Mouse (Mus musculus) hindbrain, embryonic 16.5 days (tissue): Measurements from ENCODE around the gene Cog1. TPM values are rescaled to one million over a fixed set of nuclear protein-coding genes. Genes with fewer than 3 reads are reported as not detected.

Source experiments
- ATAC-seq: fragments of 200-750 bp; cut with Nextera tagmentation; 2 replicates; pipeline ENCODE4 v1.8.0; 2017; ENCODE audit warnings: moderate TSS enrichment, moderate library complexity
- H3K27ac ChIP-seq: fragments of 300-500 bp; sonication (generic); 2 replicates; pipeline ENCODE4 v1.5.1; 2014; ENCODE audit warnings: low read depth, mild to moderate bottlenecking, control low read depth, low read length, moderate library complexity
- H3K27me3 ChIP-seq: fragments of 300-500 bp; sonication (generic); replicated peaks from 2 replicates; pipeline ENCODE4 v1.6.1; 2014; ENCODE audit warnings: low read length; ENCODE audit not compliant: control insufficient read depth, insufficient read depth
- H3K36me3 ChIP-seq: fragments of 300-500 bp; sonication (generic); 2 replicates; pipeline ENCODE4 v1.6.1; 2014; ENCODE audit warnings: mild to moderate bottlenecking, low read length, moderate library complexity, mixed read lengths; ENCODE audit not compliant: control insufficient read depth, insufficient read depth
- H3K4me1 ChIP-seq: fragments of 300-500 bp; sonication (generic); 2 replicates; pipeline ENCODE4 v1.6.1; 2014; ENCODE audit warnings: low read depth, low read length; ENCODE audit not compliant: control insufficient read depth, insufficient read depth
- H3K4me2 ChIP-seq: fragments of 300-500 bp; sonication (generic); 2 replicates; pipeline ENCODE4 v1.6.1; 2014; ENCODE audit warnings: mild to moderate bottlenecking, low read length, control low read depth, moderate library complexity
- H3K4me3 ChIP-seq: fragments of 300-500 bp; sonication (generic); 2 replicates; pipeline ENCODE4 v1.5.1; 2014; ENCODE audit warnings: mild to moderate bottlenecking, low read length, control low read depth, moderate library complexity
- H3K9ac ChIP-seq: fragments of 300-500 bp; sonication (generic); 2 replicates; pipeline ENCODE4 v1.6.1; 2014; ENCODE audit warnings: low read depth, mild to moderate bottlenecking, control low read depth, low read length, moderate library complexity
- H3K9me3 ChIP-seq: fragments of 300-500 bp; sonication (generic); 2 replicates; pipeline ENCODE4 v1.6.1; 2014; ENCODE audit warnings: mild to moderate bottlenecking, low read length, moderate library complexity; ENCODE audit not compliant: control insufficient read depth
- WGBS: fragments of 180-500 bp; shearing (Covaris S2); extraction: QIAGEN DNeasy Blood & Tissue Kit; methylation state at CpG from one replicate; pipeline ENCODE4 v1.1.7; 2014; 5-methylcytosine and 5-hydroxymethylcytosine counted together
- polyA plus RNA-seq: library from polyadenylated mRNA; unstranded; fragments of >200 nt; fragmentation: Nextera tagmentation; extraction: Ambion mirVana; gene quantifications from 2 replicates; pipeline ENCODE4 v1.2.1, GENCODE M21; 2015

The Cog1 gene
- polyA plus RNA-seq, 1 experiment from 2014 or later = 35.3 TPM

DNA sequence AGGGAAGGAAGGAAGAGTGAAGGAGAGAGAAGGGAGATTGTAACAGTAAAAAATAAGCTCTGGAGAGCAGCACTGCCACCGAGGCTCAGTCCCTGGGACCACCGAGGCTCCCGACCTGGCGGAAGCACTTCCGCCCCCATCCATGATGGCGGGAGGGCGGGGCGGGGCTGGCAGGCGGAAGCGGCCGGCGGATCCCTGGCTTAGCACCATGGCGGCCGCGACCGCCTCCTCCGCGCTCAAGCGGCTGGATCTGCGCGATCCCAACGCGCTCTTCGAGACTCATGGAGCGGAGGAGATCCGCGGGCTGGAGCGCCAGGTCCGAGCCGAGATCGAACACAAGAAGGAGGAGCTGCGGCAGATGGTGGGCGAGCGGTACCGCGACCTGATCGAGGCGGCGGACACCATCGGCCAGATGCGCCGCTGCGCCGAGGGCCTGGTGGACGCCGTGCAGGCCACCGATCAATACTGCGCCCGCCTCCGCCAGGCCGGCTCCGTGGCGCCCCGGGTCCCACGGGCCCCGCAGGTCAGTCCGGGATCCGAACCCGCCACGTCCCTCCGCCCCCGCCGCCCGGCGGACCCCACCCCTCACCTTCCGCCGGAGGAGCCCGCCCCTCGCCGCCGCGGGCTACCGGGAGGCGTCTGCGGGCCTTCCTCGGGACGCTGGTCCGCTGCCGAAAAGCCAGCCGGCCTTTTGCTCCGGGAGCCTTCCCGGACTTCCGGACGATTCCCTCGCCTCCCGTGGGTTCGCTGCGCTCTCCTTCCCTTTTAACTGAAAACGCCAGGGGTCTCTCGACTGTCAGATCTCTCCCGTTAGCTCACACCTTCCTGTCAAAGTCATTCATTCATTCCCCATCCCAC lies 613 bp downstream of the Cog1 start, which contains the start of gene Slc39a11:
Gene Slc39a11, minus strand, starts transcription at position 727 of the 858 bp plus-strand sequence.
- peak; percentile 82 for ATAC-seq
- under 1% methylated on average over 79 of the region's 91 CpGs for WGBS
- Histone ChIP-seq H3K4me3 (peak within 1 kb of the TSS; percentile 89), H3K9me3 (no peaks in the 10 kb centered on the region), H3K9ac (peak within 1 kb of the TSS; percentile 95), H3K27me3 (no peaks in the 10 kb centered on the region), H3K36me3 (peaks cover 25% of the 10 kb centered on the region), H3K27ac (peak within 1 kb of the TSS; percentile 95), H3K4me1 (peaks cover 16% of the 10 kb centered on the region), H3K4me2 (peak within 1 kb of the TSS; percentile 78)

DNA sequence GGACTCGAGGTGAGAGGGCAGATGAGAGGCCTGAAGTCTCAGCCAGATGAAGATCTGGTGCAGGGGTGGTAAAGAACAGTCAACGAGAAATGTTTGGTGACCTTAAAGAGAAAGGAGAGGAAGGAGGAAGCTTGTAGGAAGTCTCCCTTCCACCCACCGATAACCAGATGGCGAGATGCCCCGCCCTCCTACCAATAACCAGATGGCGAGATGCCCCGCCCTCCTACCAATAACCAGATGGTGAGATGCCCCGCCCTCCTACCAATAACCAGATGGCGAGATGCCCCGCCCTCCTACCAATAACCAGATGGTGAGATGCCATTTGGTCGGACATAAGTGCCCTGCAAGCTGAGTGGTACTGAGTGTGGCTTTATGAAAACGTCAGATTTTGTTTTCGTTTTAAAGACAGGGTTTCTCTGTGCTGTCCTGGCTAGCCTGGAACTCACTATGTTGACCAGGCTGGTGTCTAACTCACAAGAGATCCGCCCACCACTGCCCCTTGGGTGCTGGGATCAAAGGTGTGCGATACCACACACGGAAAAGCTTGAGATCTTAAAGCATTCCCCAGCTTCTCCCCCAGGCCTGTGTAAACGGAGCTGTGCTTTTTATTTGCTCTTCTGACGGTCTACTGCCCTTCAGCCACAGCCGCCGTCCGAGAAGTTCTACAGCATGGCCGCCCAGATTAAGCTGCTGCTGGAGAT lies 2.4 kb downstream of the Cog1 start:
- no peak overlapping the region for H3K4me3 ChIP-seq
- peaks cover 17% of the 10 kb centered on the region for H3K4me1 ChIP-seq
- no peak overlapping the region for H3K9ac ChIP-seq
- ATAC-seq = no peak
- H3K27me3 ChIP-seq = no peaks in the 10 kb centered on the region
- H3K36me3 ChIP-seq = peaks cover 39% of the 10 kb centered on the region
- 62% methylated on average over 22 of the region's 22 CpGs for WGBS
- H3K4me2 ChIP-seq = no peak overlapping the region
- peak overlapping the region; percentile 46; the same call in 1 of the 2 replicates for H3K27ac ChIP-seq
- no peaks in the 10 kb centered on the region for H3K9me3 ChIP-seq

DNA sequence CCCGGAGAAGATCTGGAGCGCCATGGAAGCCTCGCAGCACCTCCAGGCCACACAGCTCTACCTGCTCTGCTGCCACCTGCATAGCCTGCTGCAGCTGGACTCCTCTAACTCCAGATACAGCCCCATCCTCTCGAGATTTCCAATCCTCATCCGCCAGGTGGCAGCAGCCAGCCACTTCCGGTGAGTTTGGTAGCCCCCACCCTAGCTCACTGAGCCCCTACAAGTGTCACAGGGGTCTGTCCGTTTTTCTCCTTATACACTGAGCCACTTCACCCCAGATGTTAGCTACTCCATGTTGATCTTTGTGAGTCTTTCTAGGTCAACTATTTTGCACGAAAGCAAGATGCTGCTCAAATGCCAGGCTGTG lies 2.9 kb downstream of the Cog1 start:
- no peak overlapping the region for H3K4me3 ChIP-seq
- peak overlapping the region; percentile 46; the same call in 1 of the 2 replicates for H3K27ac ChIP-seq
- H3K9ac ChIP-seq = no peak overlapping the region
- WGBS = 49% methylated on average over 8 of the region's 8 CpGs
- no peak for ATAC-seq
- H3K4me2 ChIP-seq = no peak overlapping the region
- peaks cover 19% of the 10 kb centered on the region for H3K4me1 ChIP-seq
- H3K9me3 ChIP-seq = no peaks in the 10 kb centered on the region
- H3K27me3 ChIP-seq = no peaks in the 10 kb centered on the region
- H3K36me3 ChIP-seq = peaks cover 44% of the 10 kb centered on the region

DNA sequence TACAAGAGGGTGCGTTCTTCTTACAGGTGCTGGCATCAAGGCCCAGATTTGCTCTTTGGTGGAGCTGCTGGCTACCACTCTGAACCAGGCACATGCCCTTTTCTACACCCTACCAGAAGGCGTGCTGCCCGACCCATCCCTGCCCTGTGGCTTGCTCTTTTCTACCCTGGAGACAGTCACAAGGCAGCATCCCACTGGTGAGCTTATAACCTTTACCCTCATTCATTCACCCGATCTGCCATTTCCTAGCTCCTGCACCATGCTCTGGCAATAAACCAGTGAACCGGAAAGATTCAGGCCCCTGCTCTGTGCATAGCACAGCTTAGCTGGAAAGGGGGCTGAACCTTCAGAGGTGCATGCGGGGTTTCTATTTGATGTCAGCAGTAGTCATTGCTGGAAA lies 3.5 kb downstream of the Cog1 start:
- Histone ChIP-seq H3K27ac (no peak overlapping the region), H3K4me2 (no peak overlapping the region), H3K4me3 (no peak overlapping the region), H3K9ac (no peak overlapping the region), H3K4me1 (peaks cover 23% of the 10 kb centered on the region), H3K36me3 (peaks cover 47% of the 10 kb centered on the region), H3K27me3 (no peaks in the 10 kb centered on the region), H3K9me3 (no peaks in the 10 kb centered on the region)
- ATAC-seq = no peak
- 80% methylated on average over 6 of the region's 6 CpGs for WGBS

DNA sequence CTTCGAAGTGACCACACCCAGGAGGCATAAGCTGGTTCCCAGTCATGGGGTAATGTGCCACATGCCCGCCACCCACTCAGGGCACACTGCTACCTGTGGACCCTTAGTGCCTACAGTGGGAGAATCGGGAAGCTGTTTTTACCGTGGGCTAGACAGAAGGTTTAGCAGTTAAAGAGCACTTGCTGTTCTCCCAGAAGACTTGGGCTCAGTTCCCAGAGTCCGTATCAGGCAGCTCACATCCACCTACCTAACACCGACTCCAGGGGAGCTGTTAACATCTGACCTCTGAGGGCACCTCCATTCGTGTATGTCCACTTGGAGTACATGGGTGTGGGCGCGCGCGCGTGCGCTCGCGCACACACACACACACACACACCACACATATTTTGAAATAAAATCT lies 5.1 kb downstream of the Cog1 start:
- ATAC-seq = no peak
- Histone ChIP-seq H3K27ac (no peak overlapping the region), H3K4me3 (no peak overlapping the region), H3K9me3 (no peaks in the 10 kb centered on the region), H3K36me3 (peaks cover 58% of the 10 kb centered on the region), H3K4me2 (no peak overlapping the region), H3K27me3 (no peaks in the 10 kb centered on the region), H3K9ac (no peak overlapping the region), H3K4me1 (peaks cover 17% of the 10 kb centered on the region)
- WGBS = 87% methylated on average over 15 of the region's 15 CpGs

DNA sequence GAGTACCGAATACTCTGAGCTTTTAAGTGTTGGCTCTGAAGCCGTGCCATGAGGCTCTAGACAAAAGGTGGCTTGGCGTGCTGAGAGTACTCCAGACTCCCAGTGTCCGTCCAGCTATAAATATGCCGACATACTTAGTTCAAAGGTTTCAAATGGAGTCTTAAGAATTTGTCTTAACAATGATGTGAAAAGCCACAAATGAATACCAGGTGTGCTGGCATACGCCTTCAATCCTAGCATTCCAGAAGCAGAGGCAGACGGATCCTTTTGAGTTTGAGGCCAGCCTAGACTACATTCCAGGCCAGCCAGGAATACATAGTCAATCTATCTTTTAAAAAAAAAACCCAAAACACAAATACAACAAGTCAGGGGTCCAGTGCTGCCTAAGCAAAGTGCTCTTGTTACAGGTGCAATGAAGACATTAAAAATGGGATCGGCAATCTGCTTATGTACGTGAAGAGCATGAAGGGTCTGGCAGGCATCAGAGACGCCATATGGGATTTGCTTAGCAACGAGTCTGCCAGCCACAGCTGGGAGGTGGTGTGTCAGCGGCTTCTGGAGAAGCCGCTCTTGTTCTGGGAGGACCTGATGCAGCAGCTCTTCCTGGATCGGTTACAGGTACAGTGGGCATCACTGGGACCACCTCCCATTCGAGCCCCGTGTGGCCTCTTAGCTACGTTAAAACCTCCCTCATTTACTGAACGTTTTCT lies 5.7 kb downstream of the Cog1 start:
- Histone ChIP-seq H3K4me1 (peaks cover 17% of the 10 kb centered on the region), H3K4me2 (no peak overlapping the region), H3K9me3 (no peaks in the 10 kb centered on the region), H3K4me3 (no peak overlapping the region), H3K27ac (no peak overlapping the region), H3K27me3 (no peaks in the 10 kb centered on the region), H3K36me3 (peaks cover 65% of the 10 kb centered on the region), H3K9ac (no peak overlapping the region)
- WGBS = 71% methylated on average over 18 of the region's 18 CpGs
- ATAC-seq = no peak

DNA sequence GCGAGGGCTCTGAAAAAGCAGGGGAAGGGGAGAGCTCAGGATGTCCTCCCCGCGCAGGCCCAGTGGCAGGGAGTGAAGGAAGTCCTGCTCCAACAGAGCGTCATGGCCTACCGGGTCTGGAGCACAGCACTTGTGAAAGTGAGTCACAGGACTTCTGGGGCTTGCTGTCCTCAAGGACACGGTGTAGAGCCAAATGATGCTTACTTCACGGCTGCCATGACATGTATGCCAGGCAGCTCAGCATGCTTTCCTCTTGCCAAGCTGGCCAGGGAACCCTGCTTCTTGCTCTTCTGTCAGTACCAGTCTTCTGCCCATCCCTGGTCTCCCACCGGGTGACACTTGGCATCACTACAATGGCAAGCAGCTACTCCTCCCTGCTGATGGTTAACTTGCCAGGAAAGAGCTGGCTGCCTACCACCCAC lies 7.6 kb downstream of the Cog1 start:
- Histone ChIP-seq H3K9me3 (no peaks in the 10 kb centered on the region), H3K4me1 (peaks cover 8% of the 10 kb centered on the region), H3K27ac (peak overlapping the region; percentile 68; the same call in 1 of the 2 replicates), H3K4me3 (no peak overlapping the region), H3K27me3 (no peaks in the 10 kb centered on the region), H3K4me2 (no peak overlapping the region), H3K36me3 (peaks cover 78% of the 10 kb centered on the region), H3K9ac (no peak overlapping the region)
- WGBS = 76% methylated on average over 8 of the region's 8 CpGs
- ATAC-seq = peak; percentile 76

DNA sequence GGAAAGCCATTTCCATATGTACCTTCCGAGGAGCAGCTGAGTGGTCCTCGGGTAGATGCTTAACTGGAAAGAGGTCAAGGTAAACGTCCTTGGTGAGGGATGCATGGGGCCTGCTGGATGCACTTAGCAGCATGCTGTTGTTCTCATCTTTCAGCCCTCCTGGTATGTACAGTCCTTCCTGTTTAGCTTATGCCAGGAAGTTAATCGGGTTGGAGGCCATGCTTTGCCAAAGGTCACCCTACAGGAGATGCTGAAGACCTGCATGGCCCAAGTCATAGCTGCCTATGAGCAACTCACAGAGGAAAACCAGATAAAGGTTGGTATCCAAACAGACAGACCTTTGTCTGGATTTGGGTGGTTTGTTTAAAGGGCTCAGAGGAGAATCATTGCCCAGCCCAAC lies 8.3 kb downstream of the Cog1 start:
- no peaks in the 10 kb centered on the region for H3K27me3 ChIP-seq
- no peak overlapping the region for H3K9ac ChIP-seq
- no peak overlapping the region for H3K4me2 ChIP-seq
- H3K9me3 ChIP-seq = no peaks in the 10 kb centered on the region
- H3K27ac ChIP-seq = peak overlapping the region; percentile 33; the same call in 1 of the 2 replicates
- no peak overlapping the region for H3K4me3 ChIP-seq
- no peak for ATAC-seq
- H3K4me1 ChIP-seq = peaks cover 8% of the 10 kb centered on the region; the same call in 1 of the 2 replicates
- WGBS = 70% methylated on average over 4 of the region's 4 CpGs
- peaks cover 80% of the 10 kb centered on the region for H3K36me3 ChIP-seq

DNA sequence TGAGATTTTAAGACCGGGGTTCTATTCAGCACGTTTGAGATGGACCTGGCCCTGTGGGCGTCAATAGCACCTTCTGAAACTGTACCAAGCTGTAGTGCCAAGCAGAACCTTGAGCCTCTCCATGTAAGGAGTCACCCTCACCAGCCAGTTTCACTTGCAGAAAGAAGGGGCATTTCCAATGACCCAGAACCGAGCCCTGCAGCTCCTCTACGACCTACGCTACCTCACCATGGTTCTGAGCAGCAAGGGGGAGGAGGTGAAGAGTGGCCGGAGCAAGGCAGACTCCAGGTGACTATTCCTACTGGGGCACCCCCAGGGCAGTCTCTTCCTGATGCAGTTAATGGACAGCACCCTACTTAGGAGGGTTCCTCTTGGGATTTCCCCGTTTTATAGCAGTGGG lies 9.3 kb downstream of the Cog1 start:
- no peak overlapping the region for H3K9ac ChIP-seq
- no peak overlapping the region for H3K27ac ChIP-seq
- no peak overlapping the region for H3K4me2 ChIP-seq
- WGBS = 92% methylated on average over 8 of the region's 8 CpGs
- H3K9me3 ChIP-seq = no peaks in the 10 kb centered on the region
- no peaks in the 10 kb centered on the region for H3K27me3 ChIP-seq
- no peak for ATAC-seq
- peaks cover 71% of the 10 kb centered on the region for H3K36me3 ChIP-seq
- no peak overlapping the region for H3K4me3 ChIP-seq
- H3K4me1 ChIP-seq = peaks cover 8% of the 10 kb centered on the region; the same call in 1 of the 2 replicates
